Mouse (Mus musculus) cerebellum, adult 2 months (tissue): ENCODE results near the gene Nol12.

Source experiments
- CTCF ChIP-seq: fragments of 200-500 bp; IDR thresholded peaks from 2 replicates; pipeline ENCODE4 v1.5.1; 2011; ENCODE audit warnings: low read depth, mild to moderate bottlenecking, control low read depth, low read length, moderate library complexity, borderline replicate concordance; ENCODE audit not compliant: insufficient read depth
- POLR2A ChIP-seq: fragments of 200-500 bp; IDR thresholded peaks from 2 replicates; pipeline ENCODE4 v1.6.1; 2011; ENCODE audit warnings: low read length, control low read depth, borderline replicate concordance; ENCODE audit not compliant: insufficient read depth

GRCm38 (mm10) chr15:78946232-78946631 is 11.5 kb downstream of the Nol12 start:
- TF ChIP-seq CTCF, result no peak
- TF ChIP-seq POLR2A, result no peak
